Mouse (Mus musculus): ENCODE data around the gene Slk. TPM values are rescaled to one million over a fixed set of nuclear protein-coding genes. Genes with fewer than 3 reads are reported as not detected.

Gene Slk
- total RNA-seq, 2 experiments from 2014 or later, result 121 to 149 TPM

DNA sequence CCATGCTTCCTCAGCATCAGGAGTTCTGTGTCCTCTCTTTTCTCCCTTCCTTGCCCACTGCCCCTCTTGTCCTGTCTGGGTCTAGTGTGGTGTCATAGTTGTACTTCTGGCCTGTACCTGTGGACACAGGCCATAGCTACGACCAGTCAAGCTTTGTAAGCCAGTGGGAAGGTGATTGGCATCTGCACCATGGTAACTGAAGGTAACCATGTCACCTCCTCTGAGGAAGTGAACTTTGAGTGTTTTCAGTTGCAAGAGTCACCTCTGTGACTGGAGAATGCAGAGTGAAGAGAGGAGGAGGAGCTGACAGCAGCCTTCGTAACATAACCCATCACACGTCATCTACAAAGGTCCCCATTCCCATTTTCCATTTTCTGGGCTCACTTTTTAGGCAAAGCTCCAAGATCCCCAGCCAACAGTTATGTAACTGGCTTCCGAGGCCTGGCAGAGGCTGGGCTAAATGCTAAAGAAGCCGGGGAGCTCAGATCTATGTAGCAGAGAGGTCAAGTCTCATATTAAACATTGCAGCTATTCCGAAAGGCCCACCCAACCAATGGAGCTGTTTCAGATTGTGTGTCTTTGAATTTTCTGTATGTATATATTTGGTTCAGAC, 67.1 kb downstream of the Slk start:
- intact Hi-C loops (cut with DNase I), result no loop called here
- DNase-seq, result no peak

DNA sequence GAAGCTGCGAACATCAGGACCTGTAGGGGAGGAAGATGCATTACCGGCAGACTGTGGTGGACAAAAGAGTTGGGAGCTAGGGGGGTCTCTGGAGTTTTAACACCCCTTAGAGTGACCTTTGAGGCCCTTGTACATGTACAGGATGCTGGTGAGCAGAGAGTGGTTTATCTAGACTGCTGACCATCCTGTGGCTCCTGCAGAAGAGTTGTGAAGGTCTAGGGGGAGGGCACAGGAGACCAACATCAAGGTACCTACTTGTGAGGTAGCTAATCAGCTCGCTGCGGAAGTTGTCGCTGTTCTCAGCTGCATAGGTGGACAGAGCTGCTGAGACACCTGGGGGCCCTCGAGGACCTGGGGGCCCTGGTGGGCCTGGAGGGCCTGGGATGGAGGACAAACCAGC, 69.6 kb downstream of the Slk start:
- intact Hi-C loops (cut with DNase I), result no loop called here

DNA sequence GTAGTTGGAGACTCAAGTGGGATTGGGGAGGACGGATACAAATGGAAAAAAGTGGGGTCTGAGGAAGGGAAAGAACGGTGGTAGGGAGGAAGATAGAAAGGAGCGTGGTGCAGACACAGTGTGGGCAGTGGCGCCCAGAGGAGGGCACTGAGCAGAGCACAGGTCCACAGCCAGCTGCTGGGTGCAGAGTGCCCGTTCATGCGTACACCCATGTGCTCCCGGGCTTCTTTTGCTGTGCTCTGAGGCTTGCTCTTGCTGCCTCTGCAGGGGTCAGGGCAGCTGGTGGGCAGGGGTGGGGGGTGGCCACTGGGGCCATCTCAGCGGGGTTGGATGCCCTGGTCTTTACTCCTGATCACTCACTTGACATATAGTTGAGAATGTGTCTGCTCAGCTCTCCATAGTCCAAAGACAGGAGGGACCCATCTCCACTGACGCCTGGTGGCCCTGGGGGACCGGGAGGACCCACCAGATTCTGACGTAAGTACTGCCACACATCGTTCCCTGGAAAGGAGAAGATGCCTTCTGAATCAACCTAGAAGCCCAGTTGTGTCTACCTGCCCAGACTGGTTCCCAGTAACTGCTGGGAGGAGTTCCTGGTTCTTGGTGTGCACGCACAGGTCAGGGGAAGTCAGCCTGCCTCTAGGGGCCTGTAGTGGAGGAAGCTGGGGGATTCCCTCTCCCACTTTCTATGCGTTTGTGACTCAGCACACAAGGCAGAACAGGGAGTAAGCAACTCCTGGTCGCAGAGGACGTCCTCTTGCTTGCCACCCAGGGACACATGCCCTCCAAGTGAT, 71.1 kb downstream of the Slk start:
- intact Hi-C loops (cut with DNase I), result no loop called here
- no peak for DNase-seq

More for the DNA sequence above, 69.6 kb downstream of the Slk start:
- no peak for DNase-seq

DNA sequence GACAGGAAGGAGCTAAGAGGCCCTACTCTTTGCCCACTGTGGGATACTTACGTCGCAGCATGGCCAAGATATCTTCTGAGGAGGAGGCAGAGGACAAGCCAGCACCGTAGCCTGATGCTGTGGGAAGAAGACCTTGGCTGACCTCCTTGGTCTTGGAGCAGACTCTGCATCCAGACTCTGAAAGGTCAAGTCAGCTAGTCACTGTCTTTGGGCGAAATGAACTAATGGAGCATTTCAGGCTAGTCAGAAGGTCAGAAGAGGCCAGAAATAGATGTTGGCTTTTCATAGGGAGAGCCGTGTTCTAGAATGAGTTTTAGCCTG, 71.6 kb downstream of the Slk start:
- no peak for DNase-seq
- intact Hi-C loops (cut with DNase I), result no loop called here

DNA sequence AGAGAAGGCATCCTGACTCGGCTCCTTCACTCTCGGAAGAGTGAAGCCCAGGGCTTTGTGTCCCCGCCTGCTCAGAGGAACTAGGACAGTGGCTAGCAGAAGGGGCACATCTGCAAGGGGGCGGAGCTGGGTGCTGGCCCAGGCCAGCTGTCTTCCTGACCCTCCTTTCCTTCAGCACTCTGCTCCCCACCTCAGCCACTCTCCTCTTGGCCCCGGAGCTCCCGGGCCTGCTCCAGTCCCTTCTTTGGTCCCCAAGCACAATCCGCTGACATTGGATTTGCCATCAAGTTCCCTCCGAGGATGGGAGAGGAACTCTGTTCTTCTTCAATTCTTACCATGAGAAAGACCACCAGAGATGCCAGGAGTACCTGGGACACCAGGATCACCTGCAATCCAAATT, 72.8 kb downstream of the Slk start:
- intact Hi-C loops (cut with DNase I), result no loop called here

DNA sequence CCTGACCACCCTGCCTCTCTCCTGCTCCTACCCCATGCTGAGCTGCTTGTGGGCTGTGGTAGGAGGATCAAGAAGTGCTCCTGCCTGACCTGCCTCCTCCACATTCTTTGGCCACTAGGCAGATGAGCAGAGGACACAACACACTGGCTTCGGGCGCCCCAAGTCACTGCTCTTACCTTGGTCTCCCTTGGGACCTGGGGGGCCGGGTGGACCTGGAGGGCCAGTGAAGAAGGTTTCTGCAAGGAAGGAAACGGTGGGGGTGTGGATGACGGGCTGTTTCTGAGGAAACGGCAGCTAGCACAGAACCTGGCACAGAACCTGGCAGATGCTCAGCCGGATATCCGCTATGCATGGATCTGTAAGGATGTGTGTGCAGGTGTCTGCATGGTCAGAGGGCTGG, 73.7 kb downstream of the Slk start:
- intact Hi-C loops (cut with DNase I), result no loop called here
- DNase-seq, result no peak

More for the DNA sequence above, 72.8 kb downstream of the Slk start:
- no peak for DNase-seq

DNA sequence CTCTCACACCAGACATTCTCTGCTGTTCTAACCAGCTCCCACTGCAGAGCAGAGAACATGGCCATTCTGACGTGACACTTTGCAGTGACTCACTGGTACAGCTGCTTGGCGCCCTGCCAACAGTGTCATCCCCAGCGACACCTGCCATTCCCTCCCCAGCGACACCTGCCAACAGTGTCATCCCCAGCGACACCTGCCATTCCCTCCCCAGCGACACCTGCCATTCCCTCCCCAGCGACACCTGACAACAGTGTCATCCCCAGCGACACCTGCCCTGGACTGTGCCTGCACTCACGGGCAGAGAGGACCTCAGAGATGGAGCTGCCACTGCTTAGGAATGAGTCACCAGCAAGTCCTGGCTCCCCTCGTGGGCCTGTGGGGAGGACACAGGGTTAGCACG, 75.4 kb downstream of the Slk start:
- no peak for DNase-seq
- intact Hi-C loops (cut with DNase I), result no loop called here

DNA sequence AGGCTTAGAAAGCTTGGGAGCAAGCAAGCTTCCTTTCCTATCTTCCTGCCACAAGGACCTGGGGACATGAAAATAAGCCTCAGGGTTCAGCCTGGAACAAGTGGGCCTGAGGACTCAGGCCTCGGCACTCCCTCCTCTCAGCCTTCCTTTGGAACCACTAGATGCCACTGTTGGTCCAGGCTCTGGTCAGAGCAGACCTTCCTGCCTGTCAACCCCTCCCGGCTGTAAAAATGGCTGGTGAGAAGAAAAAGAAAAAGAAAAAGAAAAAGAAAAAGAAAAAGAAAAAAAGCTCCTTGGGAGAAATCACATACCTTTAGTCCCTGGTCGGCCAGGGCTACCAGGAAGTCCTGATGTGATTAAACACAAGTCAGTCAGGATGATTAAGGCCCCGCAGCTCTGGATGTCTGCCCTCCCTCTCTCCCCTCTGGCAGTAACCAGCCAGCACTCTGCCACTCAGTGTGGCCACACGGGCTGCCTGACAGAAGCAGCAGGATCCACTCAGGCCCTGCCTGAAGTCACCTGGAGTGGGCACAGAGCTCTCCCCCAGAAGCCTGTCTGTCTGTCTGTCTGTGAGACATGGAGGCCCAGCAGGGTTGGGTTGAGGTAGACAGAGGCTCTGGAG, 79.5 kb downstream of the Slk start:
- intact Hi-C loops (cut with DNase I), result loop anchor here (1.0 kb wide), 3 partner anchors 72 to 162 kb away; partner anchors contain the start of gene Sfr1
- peak; percentile 77 to 81 for DNase-seq

DNA sequence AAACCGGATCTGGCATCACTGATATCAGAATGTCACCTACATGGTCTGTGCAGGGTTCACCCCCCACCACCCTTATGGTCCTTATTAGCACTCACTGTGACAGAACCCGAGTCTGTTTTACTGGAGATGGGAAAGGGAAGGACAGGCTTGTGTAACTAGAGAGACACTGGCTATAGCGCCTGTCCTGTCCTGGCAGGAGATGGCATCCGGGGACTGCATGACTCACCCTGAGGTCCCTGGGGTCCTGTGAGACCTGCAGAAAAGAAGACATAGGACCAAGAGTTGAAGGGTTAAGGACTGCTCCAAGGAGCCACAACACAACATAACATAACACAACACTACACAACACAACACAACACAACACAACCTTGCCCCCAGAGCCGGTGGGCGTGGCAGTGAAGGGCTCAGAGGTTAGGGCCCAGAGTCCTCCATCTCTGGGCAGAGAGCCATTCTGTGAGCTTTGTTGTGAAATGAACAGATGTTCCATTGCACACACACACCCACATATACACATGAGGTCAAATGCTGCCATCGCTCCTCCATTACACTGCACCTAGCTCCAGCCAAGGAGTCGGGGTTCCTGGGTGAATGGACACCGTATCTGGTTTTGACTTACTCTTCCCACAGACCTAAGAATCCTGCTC, 80.4 kb downstream of the Slk start:
- DNase-seq, result no peak
- intact Hi-C loops (cut with DNase I), result loop anchor here (1.0 kb wide), 3 partner anchors 71 to 161 kb away; partner anchors contain the start of gene Sfr1

DNA sequence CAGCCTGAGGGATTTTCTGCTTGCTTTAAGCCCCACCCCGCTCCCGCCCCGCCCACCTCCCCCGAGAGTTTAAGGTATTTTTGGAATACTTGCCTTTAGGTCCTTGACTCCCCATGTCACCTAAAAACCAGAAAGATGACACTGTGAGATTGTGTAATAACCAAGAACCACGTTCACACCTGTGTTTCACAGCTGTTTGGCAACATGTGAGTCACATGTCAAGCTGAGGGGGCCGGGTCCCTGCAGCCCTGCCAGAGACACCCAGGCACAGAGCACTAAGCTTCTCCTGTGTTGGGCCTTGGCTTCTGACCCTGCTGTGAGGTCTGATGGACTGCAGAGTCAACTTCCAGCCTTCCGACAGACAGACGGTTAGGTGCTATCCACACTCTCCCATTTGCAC, 88.1 kb downstream of the Slk start:
- intact Hi-C loops (cut with DNase I), result no loop called here
- DNase-seq, result no peak

DNA sequence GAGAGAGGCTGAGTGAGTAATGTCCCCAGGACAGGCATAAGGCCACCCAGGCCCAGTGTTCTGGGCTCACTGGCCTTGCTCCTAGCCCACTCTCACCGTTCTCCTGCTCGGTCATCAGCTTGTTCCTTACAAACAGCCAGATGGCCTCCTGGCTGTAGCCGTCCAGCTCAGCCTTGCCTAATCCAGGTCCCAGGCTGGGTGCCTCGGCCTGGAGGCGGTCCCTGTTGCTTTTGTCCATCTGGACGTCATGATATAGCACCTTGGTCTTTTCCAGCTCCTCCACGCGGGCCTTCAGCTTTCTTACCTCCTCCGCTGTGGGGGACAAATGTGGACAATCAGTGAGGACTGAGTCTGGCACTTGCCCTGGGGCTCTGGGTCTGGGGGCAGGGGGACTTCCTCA, 88.9 kb downstream of the Slk start:
- DNase-seq, result no peak
- intact Hi-C loops (cut with DNase I), result no loop called here

DNA sequence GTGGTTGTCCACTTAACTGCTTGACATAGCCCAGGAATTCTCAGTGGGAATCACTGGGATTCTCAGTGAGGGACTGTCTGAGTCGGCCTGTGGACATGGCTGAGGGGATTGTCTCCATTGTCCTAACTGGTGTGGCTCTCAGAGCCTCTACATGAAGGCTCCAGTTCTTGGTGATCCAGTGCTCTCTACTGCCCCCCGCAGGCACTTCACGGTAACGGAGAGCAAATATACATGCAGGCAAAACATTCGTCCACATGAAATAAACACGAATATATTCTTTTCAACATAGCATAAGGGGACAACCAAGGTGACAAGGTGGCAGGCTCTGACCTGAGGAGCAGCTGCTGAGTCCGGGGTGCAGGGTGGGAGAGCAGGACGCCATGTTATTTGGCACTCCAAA, 94.9 kb downstream of the Slk start:
- peak in 1 of 2 experiments; percentile 49 for DNase-seq
- intact Hi-C loops (cut with DNase I), result no loop called here

DNA sequence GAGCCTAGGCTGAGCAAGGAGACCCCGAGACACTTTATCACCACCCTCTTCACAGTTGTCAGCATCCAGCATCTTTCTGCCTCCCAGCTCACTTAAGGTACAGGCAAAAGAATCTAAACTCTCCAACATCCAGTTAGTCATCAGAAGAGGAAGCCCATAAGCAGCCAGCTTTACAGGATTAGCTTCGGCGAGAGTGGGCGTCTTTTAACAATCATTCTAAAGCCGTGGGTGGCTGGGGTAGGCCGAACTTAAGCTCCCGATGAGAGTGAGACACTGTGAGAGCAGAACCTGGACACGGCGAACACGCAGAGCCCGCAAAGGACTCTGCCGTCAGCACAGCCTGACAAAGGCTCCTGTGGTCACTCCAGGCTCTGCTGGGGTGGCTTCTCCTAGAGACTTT, 99.2 kb downstream of the Slk start:
- no peak for DNase-seq
- intact Hi-C loops (cut with DNase I), result no loop called here

DNA sequence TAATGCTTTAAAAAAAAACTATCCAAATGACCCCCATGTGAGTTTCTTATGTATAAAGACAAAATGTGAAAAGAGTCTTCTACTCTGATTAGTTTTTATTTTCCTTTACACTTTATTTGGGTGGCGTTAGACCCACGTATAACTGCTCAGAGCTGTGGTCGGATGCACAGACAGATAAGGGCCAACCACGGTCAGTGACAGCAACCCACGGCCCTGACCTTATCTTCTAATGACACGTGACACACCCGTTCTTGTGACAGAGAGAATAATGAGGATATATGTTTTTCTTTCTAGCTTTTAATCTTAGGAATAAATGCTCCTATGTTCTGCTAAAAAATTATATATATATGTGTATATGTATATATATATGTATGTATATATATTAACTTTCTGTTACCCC, 110.1 kb downstream of the Slk start:
- DNase-seq, result no peak
- intact Hi-C loops (cut with DNase I), result no loop called here

DNA sequence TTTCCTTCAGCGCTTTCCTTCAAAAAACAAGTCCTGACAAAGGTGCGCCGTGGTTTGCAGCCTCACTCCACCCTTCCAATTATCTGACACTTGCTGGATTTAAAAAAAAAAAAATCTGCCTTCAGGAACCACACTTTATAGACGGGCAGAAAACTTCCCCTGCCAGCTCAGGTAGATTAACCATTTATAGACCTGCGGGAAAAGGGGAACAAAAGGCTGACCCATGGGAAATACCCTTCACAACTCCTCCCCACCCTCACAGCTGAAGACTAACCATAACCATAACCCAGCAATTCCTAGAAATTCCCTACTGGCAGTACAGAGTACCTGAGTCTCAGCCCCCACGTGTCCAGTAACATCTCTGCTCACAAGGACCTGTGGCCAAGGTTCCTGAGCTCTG, 112.5 kb downstream of the Slk start, which contains the start of gene Col17a1:
Gene Col17a1, minus strand, starts transcription at position 101 of the 400 bp plus-strand sequence.
- no peak for DNase-seq
- intact Hi-C loops (cut with DNase I), result no loop called here

Other genes starting within 250 kb of the Slk start
- 10 to 100 TPM; 87.9 to 93.7 TPM for gene Sh3pxd2a, start 115.3 kb upstream of the Slk start, total RNA-seq (2021)
- gene Stn1, start 42.2 kb upstream of the Slk start, total RNA-seq (2021), result 10 to 100 TPM; 22.0 to 24.0 TPM
- gene Col17a1, start 112.4 kb downstream of the Slk start, total RNA-seq (2021), result under 1 TPM; 0.05 to 0.07 TPM
- 10 to 100 TPM; 68.4 to 72.4 TPM for gene Sfr1, start 152.0 kb downstream of the Slk start, total RNA-seq (2021)

Data from heart, postnatal 10 days (tissue).